Mouse (Mus musculus): ENCODE results near the gene Fbxl8.

GRCm38 (mm10) chr8:105311718-105312117, 47.3 kb downstream of the Fbxl8 start:
- peak; percentile 32; the same call in 1 of the 2 replicates for TF ChIP-seq GATA1 (IDR thresholded peaks at IDR 0.05; ENCODE audit: low read length)
- peak; percentile 47; the same call in 2 of the 3 replicates for TF ChIP-seq TAL1 (IDR thresholded peaks at IDR 0.05; ENCODE audit: low read length)

All from erythroblast, embryonic 14.5 days (primary cell).